Mouse (Mus musculus) embryonic facial prominence, embryonic 10.5 days (tissue): ENCODE results near the gene Miox. TPM values are rescaled to one million over a fixed set of nuclear protein-coding genes. Genes with fewer than 3 reads are reported as not detected.

ENCODE experiments used
- DNase-seq: peaks from one replicate; pipeline ENCODE4 v3.0.0-alpha.2; 2017; ENCODE audit warnings: low spot score
- H3K27ac ChIP-seq: fragments of 300-500 bp; sonication (generic); replicated peaks from 2 replicates; pipeline ENCODE4 v1.5.1; 2016; ENCODE audit warnings: mild to moderate bottlenecking
- H3K27me3 ChIP-seq: fragments of 300-500 bp; sonication (generic); replicated peaks from 2 replicates; pipeline ENCODE4 v1.6.1; 2016; ENCODE audit warnings: low read depth, mild to moderate bottlenecking; ENCODE audit not compliant: poor library complexity, severe bottlenecking
- H3K36me3 ChIP-seq: fragments of 300-500 bp; sonication (generic); replicated peaks from 2 replicates; pipeline ENCODE4 v1.6.1; 2016; ENCODE audit warnings: mild to moderate bottlenecking, moderate library complexity
- H3K4me1 ChIP-seq: fragments of 300-500 bp; sonication (generic); 2 replicates; pipeline ENCODE4 v1.6.1; 2016
- H3K4me3 ChIP-seq: fragments of 300-500 bp; sonication (generic); 2 replicates; pipeline ENCODE4 v1.5.1; 2016; ENCODE audit warnings: mild to moderate bottlenecking, moderate library complexity
- H3K9me3 ChIP-seq: fragments of 300-500 bp; sonication (generic); 2 replicates; pipeline ENCODE4 v1.6.1; 2016; ENCODE audit warnings: mild to moderate bottlenecking
- WGBS: fragments of 180-500 bp; shearing (Covaris S2); methylation state at CpG from one replicate; pipeline ENCODE4 v1.1.7; 2016; 5-methylcytosine and 5-hydroxymethylcytosine counted together
- polyA plus RNA-seq: library from polyadenylated mRNA; unstranded; fragments of >200 nt; fragmentation: Nextera tagmentation; extraction: Ambion mirVana; gene quantifications from 2 replicates; pipeline ENCODE4 v1.2.1, GENCODE M21; 2016

The Miox gene
- polyA plus RNA-seq, 1 experiment from 2014 or later, result not detected

DNA sequence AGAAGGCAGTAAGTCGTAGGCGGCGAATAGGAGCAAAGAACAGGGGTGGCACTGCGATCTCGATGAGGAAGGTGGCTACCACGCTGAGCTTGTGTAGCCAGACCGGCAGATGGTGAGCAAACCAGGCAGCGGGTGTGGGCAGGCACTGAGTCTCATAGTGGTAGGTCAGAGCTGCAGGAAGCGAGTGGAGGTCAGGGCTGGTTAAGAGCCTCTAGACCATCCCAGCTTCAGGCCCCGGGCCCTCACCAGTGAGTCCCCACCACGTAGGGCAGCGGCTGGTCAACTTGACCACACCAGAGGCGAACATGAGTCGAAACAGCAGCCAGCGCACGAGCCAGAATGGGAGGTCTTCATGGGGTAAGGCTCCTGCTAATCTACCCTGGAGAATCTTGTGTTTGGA is 19.6 kb downstream of the Miox start:
- H3K27ac ChIP-seq, result no peak overlapping the region
- peaks cover 62% of the 10 kb centered on the region for H3K36me3 ChIP-seq

GRCm38 (mm10) chr15:89354455-89354854 is 20.3 kb downstream of the Miox start:
- Histone ChIP-seq H3K27ac (peak overlapping the region; percentile 96), H3K36me3 (peaks cover 69% of the 10 kb centered on the region), H3K4me3 (peak overlapping the region; percentile 88), H3K9me3 (no peaks in the 10 kb centered on the region), H3K4me1 (peaks cover 37% of the 10 kb centered on the region), H3K27me3 (no peaks in the 10 kb centered on the region)
- DNase-seq, result no peak
- WGBS, result 83% methylated on average over 7 of the region's 7 CpGs

More for the DNA sequence above, 19.6 kb downstream of the Miox start:
- Histone ChIP-seq H3K9me3 (no peaks in the 10 kb centered on the region), H3K4me3 (peak overlapping the region; percentile 88), H3K27me3 (no peaks in the 10 kb centered on the region), H3K4me1 (peaks cover 34% of the 10 kb centered on the region)
- 93% methylated on average over 16 of the region's 16 CpGs for WGBS
- DNase-seq, result no peak

- Histone ChIP-seq H3K27ac (peak within 1 kb of the TSS; percentile 96), H3K9me3 (no peaks in the 10 kb centered on the region), H3K4me1 (peaks cover 37% of the 10 kb centered on the region), H3K27me3 (no peaks in the 10 kb centered on the region), H3K36me3 (peaks cover 70% of the 10 kb centered on the region), H3K4me3 (peak within 1 kb of the TSS; percentile 88)
- peak; percentile 98 for DNase-seq
- WGBS, result under 1% methylated on average over 64 of the region's 64 CpGs
Observed at GRCm38 (mm10) chr15:89355241-89356187, 21.3 kb downstream of the Miox start, which contains the start of the genes Lmf2 and Ncaph2. TSS of gene Lmf2 (minus strand) at chr15:89355659. TSS of gene Ncaph2 (plus strand) at chr15:89355719.

GRCm38 (mm10) chr15:89356372-89356771 is 22.2 kb downstream of the Miox start:
- peak overlapping the region; percentile 88 for H3K4me3 ChIP-seq
- peaks cover 70% of the 10 kb centered on the region for H3K36me3 ChIP-seq
- H3K27me3 ChIP-seq, result no peaks in the 10 kb centered on the region
- under 1% methylated on average over 15 of the region's 15 CpGs for WGBS
- H3K27ac ChIP-seq, result peak overlapping the region; percentile 96
- peak; percentile 95 for DNase-seq
- H3K9me3 ChIP-seq, result no peaks in the 10 kb centered on the region
- H3K4me1 ChIP-seq, result peaks cover 37% of the 10 kb centered on the region

DNA sequence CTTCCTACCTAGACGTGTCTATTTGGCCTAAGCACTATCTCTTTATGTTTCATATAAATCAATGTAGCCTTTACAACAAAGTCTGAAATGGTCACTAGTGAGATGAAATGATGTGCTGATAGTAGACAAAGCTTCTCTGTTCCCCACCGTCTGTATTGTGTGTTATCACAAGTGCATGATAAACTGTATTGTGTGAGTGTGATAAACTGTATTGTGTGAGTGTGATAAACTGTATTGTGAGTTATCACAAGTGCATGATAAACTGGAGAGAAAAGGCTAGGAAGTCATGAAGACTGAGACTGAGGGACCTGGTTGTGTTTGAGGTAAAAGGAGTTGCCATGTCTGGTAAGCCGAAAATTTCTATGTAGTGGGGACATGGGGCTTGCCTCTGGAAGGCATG is 24.6 kb downstream of the Miox start:
- Histone ChIP-seq H3K36me3 (peaks cover 70% of the 10 kb centered on the region), H3K27me3 (no peaks in the 10 kb centered on the region), H3K4me3 (no peak overlapping the region), H3K9me3 (no peaks in the 10 kb centered on the region), H3K4me1 (peaks cover 34% of the 10 kb centered on the region), H3K27ac (no peak overlapping the region)
- 92% methylated on average over 3 of the region's 3 CpGs for WGBS
- no peak for DNase-seq

GRCm38 (mm10) chr15:89363051-89363450 is 28.9 kb downstream of the Miox start:
- WGBS, result 95% methylated on average over 7 of the region's 7 CpGs

DNA sequence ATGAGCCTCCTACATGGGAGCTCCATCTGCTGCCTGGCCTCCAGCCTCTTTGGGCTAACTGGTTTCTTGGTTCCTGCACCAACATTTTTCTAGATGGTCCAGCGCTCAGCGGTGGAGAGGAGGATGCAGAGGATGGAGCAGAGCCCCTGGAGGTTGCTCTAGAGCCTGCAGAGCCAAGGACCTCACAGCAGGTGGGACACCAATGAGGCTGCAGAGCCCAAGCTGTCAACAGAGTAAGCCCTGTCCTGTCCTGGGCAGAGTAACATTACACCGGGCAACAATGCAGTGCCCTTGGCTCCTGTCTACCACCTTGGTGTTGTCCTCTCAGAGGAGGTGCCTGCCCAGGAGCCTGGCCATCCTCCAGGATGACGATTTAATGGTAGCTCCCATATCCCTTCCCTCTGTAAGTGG is 30.9 kb downstream of the Miox start:
- H3K9me3 ChIP-seq, result no peaks in the 10 kb centered on the region
- H3K27ac ChIP-seq, result no peak overlapping the region
- H3K4me3 ChIP-seq, result no peak overlapping the region
- no peak for DNase-seq
- no peaks in the 10 kb centered on the region for H3K4me1 ChIP-seq
- 94% methylated on average over 4 of the region's 4 CpGs for WGBS
- H3K27me3 ChIP-seq, result no peaks in the 10 kb centered on the region
- peaks cover 100% of the 10 kb centered on the region for H3K36me3 ChIP-seq

More at GRCm38 (mm10) chr15:89363051-89363450, 28.9 kb downstream of the Miox start:
- no peaks in the 10 kb centered on the region for H3K9me3 ChIP-seq
- no peak for DNase-seq
- no peak overlapping the region for H3K4me3 ChIP-seq
- H3K36me3 ChIP-seq, result peaks cover 99% of the 10 kb centered on the region
- H3K4me1 ChIP-seq, result peaks cover 9% of the 10 kb centered on the region
- no peak overlapping the region for H3K27ac ChIP-seq
- H3K27me3 ChIP-seq, result no peaks in the 10 kb centered on the region

DNA sequence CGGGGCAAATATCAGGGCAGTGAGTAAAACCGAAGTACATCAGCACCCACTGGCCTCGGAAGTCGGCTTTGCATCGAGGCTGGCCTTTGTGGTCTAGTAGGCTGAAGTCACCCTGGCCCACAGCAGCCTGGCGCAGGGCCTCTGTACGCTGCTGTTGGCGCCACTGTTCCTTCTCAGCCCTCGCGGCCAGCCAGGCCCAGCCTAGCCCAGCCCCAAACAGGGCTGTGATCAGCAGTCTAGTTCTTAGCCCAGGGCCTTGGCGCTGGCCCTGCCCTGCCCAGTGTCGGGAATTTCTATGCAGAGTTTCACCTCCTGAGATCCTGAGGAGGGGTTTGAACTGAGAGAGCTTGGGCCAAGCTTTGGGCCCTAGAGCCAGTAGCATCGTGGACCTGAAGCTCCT is 37.9 kb downstream of the Miox start:
- 90% methylated on average over 13 of the region's 13 CpGs for WGBS
- Histone ChIP-seq H3K36me3 (peaks cover 59% of the 10 kb centered on the region), H3K9me3 (no peaks in the 10 kb centered on the region), H3K27ac (no peak overlapping the region), H3K4me3 (peak overlapping the region; percentile 73; the same call in 1 of the 2 replicates), H3K4me1 (peaks cover 35% of the 10 kb centered on the region), H3K27me3 (peaks cover 26% of the 10 kb centered on the region)
- DNase-seq, result no peak

- Histone ChIP-seq H3K27me3 (peaks cover 30% of the 10 kb centered on the region), H3K4me1 (peaks cover 40% of the 10 kb centered on the region), H3K9me3 (no peaks in the 10 kb centered on the region), H3K27ac (peak overlapping the region; percentile 94; the same call in 1 of the 2 replicates), H3K4me3 (peak overlapping the region; percentile 73), H3K36me3 (peaks cover 54% of the 10 kb centered on the region)
- no peak for DNase-seq
- whole genome bisulfite sequencing, result 84% methylated on average over 7 of the region's 7 CpGs
Observed at GRCm38 (mm10) chr15:89372536-89372935, 38.3 kb downstream of the Miox start.

GRCm38 (mm10) chr15:89373027-89373761 is 39.0 kb downstream of the Miox start:
- 2% methylated on average over 35 of the region's 35 CpGs for WGBS
- Histone ChIP-seq H3K4me3 (peak overlapping the region; percentile 73), H3K36me3 (peaks cover 48% of the 10 kb centered on the region), H3K27ac (peak overlapping the region; percentile 94), H3K9me3 (no peaks in the 10 kb centered on the region), H3K4me1 (peaks cover 46% of the 10 kb centered on the region), H3K27me3 (peaks cover 37% of the 10 kb centered on the region)
- peak; percentile 86 for DNase-seq

GRCm38 (mm10) chr15:89373762-89374248 is 39.6 kb downstream of the Miox start, which contains the start of gene Sco2:
TSS of gene Sco2 (minus strand) at chr15:89373846.
- whole genome bisulfite sequencing, result under 1% methylated on average over 42 of the region's 42 CpGs
- Histone ChIP-seq H3K9me3 (no peaks in the 10 kb centered on the region), H3K27me3 (peaks cover 43% of the 10 kb centered on the region), H3K4me3 (peak within 1 kb of the TSS; percentile 73), H3K27ac (peak within 1 kb of the TSS; percentile 94), H3K4me1 (peaks cover 52% of the 10 kb centered on the region), H3K36me3 (peaks cover 41% of the 10 kb centered on the region)
- peak; percentile 96 for DNase-seq

DNA sequence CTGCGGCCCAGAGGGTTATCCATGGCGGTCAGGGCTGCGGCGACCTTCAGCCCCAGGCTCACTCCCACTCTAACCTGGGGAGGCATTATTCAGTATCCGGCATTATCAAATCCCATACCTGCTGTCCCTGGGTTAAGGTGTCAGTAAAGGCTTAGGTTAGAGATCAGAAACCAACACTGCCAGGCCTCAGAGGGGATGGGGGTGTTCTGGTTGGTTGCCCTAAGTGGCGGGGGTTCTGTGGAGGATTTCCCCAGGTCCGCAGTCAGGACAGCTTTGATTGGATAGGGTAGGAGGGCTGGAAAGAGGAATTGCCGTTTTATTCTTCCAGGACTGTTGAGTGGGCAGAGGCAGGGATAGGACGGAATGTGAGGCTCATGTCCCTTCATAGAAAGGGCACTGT is 40.1 kb downstream of the Miox start:
- peak overlapping the region; percentile 73 for H3K4me3 ChIP-seq
- DNase-seq, result no peak
- H3K27ac ChIP-seq, result peak overlapping the region; percentile 94
- H3K27me3 ChIP-seq, result peaks cover 48% of the 10 kb centered on the region
- H3K9me3 ChIP-seq, result no peaks in the 10 kb centered on the region
- H3K4me1 ChIP-seq, result peaks cover 58% of the 10 kb centered on the region
- 46% methylated on average over 9 of the region's 9 CpGs for WGBS
- peaks cover 36% of the 10 kb centered on the region for H3K36me3 ChIP-seq
